Mouse (Mus musculus): ENCODE results near the gene Chsy1. TPM values are rescaled to one million over a fixed set of nuclear protein-coding genes. Genes with fewer than 3 reads are reported as not detected.

Gene Chsy1
- total and polyA plus RNA-seq, 2 experiments from 2014 or later = 8.7 to 49.9 TPM

GRCm38 (mm10) chr7:66200383-66200782 lies 91.1 kb downstream of the Chsy1 start:
- TF ChIP-seq CTCF (IDR thresholded peaks at IDR 0.05; ENCODE audit: low read depth) = no peak
- Histone ChIP-seq H3K9ac (no peak overlapping the region), H3K4me2 (ENCODE audit: low read depth) (no peak overlapping the region), H3K4me1 (ENCODE audit: insufficient read depth) (no peaks in the 10 kb centered on the region), H3K27ac (ENCODE audit: low read depth, low read length) (no peak overlapping the region), H3K4me3 (ENCODE audit: low read depth, low read length) (no peak overlapping the region), H3K36me3 (ENCODE audit: insufficient read depth) (no peaks in the 10 kb centered on the region), H3K27me3 (ENCODE audit: insufficient read depth, low read length) (no peaks in the 10 kb centered on the region), H3K9me3 (ENCODE audit: low read length) (no peaks in the 10 kb centered on the region; the same call in 1 of the 2 replicates)
- WGBS = 84% methylated on average over 3 of the region's 3 CpGs
- no peak for DNase-seq
- ATAC-seq = no peak

- ATAC-seq (peak; percentile 66), DNase-seq (no peak)
- H3K27ac ChIP-seq (ENCODE audit: low read depth, low read length) = no peak overlapping the region
- no peaks in the 10 kb centered on the region; the same call in 1 of the 2 replicates for H3K9me3 ChIP-seq (ENCODE audit: low read length)
- no peaks in the 10 kb centered on the region for H3K27me3 ChIP-seq (ENCODE audit: insufficient read depth, low read length)
- 59% methylated on average over 8 of the region's 8 CpGs for WGBS
- no peak overlapping the region for H3K4me2 ChIP-seq (ENCODE audit: low read depth)
- no peaks in the 10 kb centered on the region for H3K4me1 ChIP-seq (ENCODE audit: insufficient read depth)
- no peak for TF ChIP-seq CTCF (IDR thresholded peaks at IDR 0.05; ENCODE audit: low read depth)
- no peak overlapping the region for H3K4me3 ChIP-seq (ENCODE audit: low read depth, low read length)
- no peak overlapping the region for H3K9ac ChIP-seq
- H3K36me3 ChIP-seq (ENCODE audit: insufficient read depth) = no peaks in the 10 kb centered on the region
Observed at GRCm38 (mm10) chr7:66200791-66201450, 91.6 kb downstream of the Chsy1 start.

- Histone ChIP-seq H3K9me3 (ENCODE audit: low read length) (no peaks in the 10 kb centered on the region; the same call in 1 of the 2 replicates), H3K27ac (ENCODE audit: low read depth, low read length) (no peak overlapping the region), H3K9ac (no peak overlapping the region), H3K4me2 (ENCODE audit: low read depth) (no peak overlapping the region), H3K36me3 (ENCODE audit: insufficient read depth) (no peaks in the 10 kb centered on the region), H3K27me3 (ENCODE audit: insufficient read depth, low read length) (no peaks in the 10 kb centered on the region), H3K4me1 (ENCODE audit: insufficient read depth) (no peaks in the 10 kb centered on the region), H3K4me3 (ENCODE audit: low read depth, low read length) (no peak overlapping the region)
- ATAC-seq (no peak), DNase-seq (no peak)
- WGBS = 83% methylated on average over 2 of the region's 2 CpGs
- TF ChIP-seq CTCF (IDR thresholded peaks at IDR 0.05; ENCODE audit: low read depth) = no peak
Observed at GRCm38 (mm10) chr7:66201657-66202056, 92.3 kb downstream of the Chsy1 start.

- H3K4me3 ChIP-seq (ENCODE audit: low read depth, low read length) = no peak overlapping the region
- no peaks in the 10 kb centered on the region for H3K36me3 ChIP-seq (ENCODE audit: insufficient read depth)
- 87% methylated on average over 2 of the region's 2 CpGs for WGBS
- H3K4me2 ChIP-seq (ENCODE audit: low read depth) = no peak overlapping the region
- no peak for TF ChIP-seq CTCF (IDR thresholded peaks at IDR 0.05; ENCODE audit: low read depth)
- no peaks in the 10 kb centered on the region; the same call in 1 of the 2 replicates for H3K9me3 ChIP-seq (ENCODE audit: low read length)
- DNase-seq = no peak
- H3K27me3 ChIP-seq (ENCODE audit: insufficient read depth, low read length) = no peaks in the 10 kb centered on the region
- ATAC-seq = no peak
- H3K4me1 ChIP-seq (ENCODE audit: insufficient read depth) = no peaks in the 10 kb centered on the region
- no peak overlapping the region for H3K27ac ChIP-seq (ENCODE audit: low read depth, low read length)
- H3K9ac ChIP-seq = no peak overlapping the region
Observed at GRCm38 (mm10) chr7:66209920-66210319, 100.6 kb downstream of the Chsy1 start.

- WGBS = 95% methylated on average over 1 of the region's 1 CpGs
- H3K36me3 ChIP-seq (ENCODE audit: insufficient read depth) = no peaks in the 10 kb centered on the region
- no peaks in the 10 kb centered on the region for H3K4me1 ChIP-seq (ENCODE audit: insufficient read depth)
- DNase-seq (no peak), ATAC-seq (no peak)
- no peaks in the 10 kb centered on the region for H3K9me3 ChIP-seq (ENCODE audit: low read length)
- no peaks in the 10 kb centered on the region for H3K27me3 ChIP-seq (ENCODE audit: insufficient read depth, low read length)
- H3K9ac ChIP-seq = no peak overlapping the region
- H3K27ac ChIP-seq (ENCODE audit: low read depth, low read length) = no peak overlapping the region
- TF ChIP-seq CTCF (IDR thresholded peaks at IDR 0.05; ENCODE audit: low read depth) = no peak
- no peak overlapping the region for H3K4me3 ChIP-seq (ENCODE audit: low read depth, low read length)
- H3K4me2 ChIP-seq (ENCODE audit: low read depth) = no peak overlapping the region
Observed at GRCm38 (mm10) chr7:66212887-66213286, 103.6 kb downstream of the Chsy1 start.

GRCm38 (mm10) chr7:66214477-66214876 lies 105.2 kb downstream of the Chsy1 start:
- no peak for ATAC-seq
- 88% methylated on average over 6 of the region's 6 CpGs for WGBS
- no peak for DNase-seq
- H3K27me3 ChIP-seq (ENCODE audit: insufficient read depth, low read length) = no peaks in the 10 kb centered on the region
- no peak overlapping the region for H3K4me2 ChIP-seq (ENCODE audit: low read depth)
- no peak overlapping the region for H3K27ac ChIP-seq (ENCODE audit: low read depth, low read length)
- TF ChIP-seq CTCF (IDR thresholded peaks at IDR 0.05; ENCODE audit: low read depth) = no peak
- no peaks in the 10 kb centered on the region for H3K9me3 ChIP-seq (ENCODE audit: low read length)
- H3K4me3 ChIP-seq (ENCODE audit: low read depth, low read length) = no peak overlapping the region
- no peak overlapping the region for H3K9ac ChIP-seq
- no peaks in the 10 kb centered on the region; the same call in 1 of the 2 replicates for H3K4me1 ChIP-seq (ENCODE audit: insufficient read depth)
- H3K36me3 ChIP-seq (ENCODE audit: insufficient read depth) = no peaks in the 10 kb centered on the region

GRCm38 (mm10) chr7:66215911-66216310 lies 106.6 kb downstream of the Chsy1 start:
- H3K4me3 ChIP-seq (ENCODE audit: low read depth, low read length) = no peak overlapping the region
- DNase-seq = no peak
- ATAC-seq = no peak
- H3K27me3 ChIP-seq (ENCODE audit: insufficient read depth, low read length) = no peaks in the 10 kb centered on the region
- no peak for TF ChIP-seq CTCF (IDR thresholded peaks at IDR 0.05; ENCODE audit: low read depth)
- 93% methylated on average over 1 of the region's 1 CpGs for WGBS
- no peak overlapping the region for H3K9ac ChIP-seq
- H3K36me3 ChIP-seq (ENCODE audit: insufficient read depth) = no peaks in the 10 kb centered on the region
- no peaks in the 10 kb centered on the region for H3K9me3 ChIP-seq (ENCODE audit: low read length)
- H3K4me2 ChIP-seq (ENCODE audit: low read depth) = no peak overlapping the region
- no peaks in the 10 kb centered on the region; the same call in 1 of the 2 replicates for H3K4me1 ChIP-seq (ENCODE audit: insufficient read depth)
- no peak overlapping the region for H3K27ac ChIP-seq (ENCODE audit: low read depth, low read length)

Data from forebrain, postnatal 0 days (tissue).